Mouse (Mus musculus) midbrain, postnatal 0 days (tissue): ENCODE measurements around the gene Adal. TPM values are rescaled to one million over a fixed set of nuclear protein-coding genes. Genes with fewer than 3 reads are reported as not detected.
A peak's percentile ranks its signal among the peaks of the same experiment; 100 is the strongest.

Experiments used
- ATAC-seq: fragments of 200-750 bp; cut with Nextera tagmentation; 2 replicates; pipeline ENCODE4 v1.8.0; 2017; ENCODE audit warnings: moderate number of reproducible peaks, mild to moderate bottlenecking, moderate TSS enrichment, moderate library complexity; ENCODE audit not compliant: low FRiP score
- DNase-seq: peaks from one replicate; pipeline ENCODE4 v3.0.0-alpha.2; 2015; ENCODE audit warnings: low spot score
- H3K27ac ChIP-seq: fragments of 300-500 bp; sonication (generic); 2 replicates; pipeline ENCODE4 v1.5.1; 2014; ENCODE audit warnings: low read depth, mild to moderate bottlenecking, low read length, mixed read lengths
- H3K27me3 ChIP-seq: fragments of 300-500 bp; sonication (generic); 2 replicates; pipeline ENCODE4 v1.6.1; 2014; ENCODE audit warnings: low read length, control low read depth, mixed read lengths; ENCODE audit not compliant: insufficient read depth
- H3K36me3 ChIP-seq: fragments of 300-500 bp; sonication (generic); 2 replicates; pipeline ENCODE4 v1.6.1; 2014; ENCODE audit warnings: low read length, control low read depth, mixed read lengths; ENCODE audit not compliant: insufficient read depth
- H3K4me1 ChIP-seq: fragments of 300-500 bp; sonication (generic); 2 replicates; pipeline ENCODE4 v1.6.1; 2014; ENCODE audit warnings: mild to moderate bottlenecking, control low read depth, antibody characterized with exemption, low read length, mixed read lengths; ENCODE audit not compliant: insufficient read depth
- H3K4me2 ChIP-seq: fragments of 300-500 bp; sonication (generic); 2 replicates; pipeline ENCODE4 v1.6.1; 2014; ENCODE audit warnings: low read depth, mild to moderate bottlenecking, low read length, mixed read lengths; ENCODE audit not compliant: poor library complexity, severe bottlenecking
- H3K4me3 ChIP-seq: fragments of 300-500 bp; sonication (generic); 2 replicates; pipeline ENCODE4 v1.5.1; 2014; ENCODE audit warnings: low read depth, mild to moderate bottlenecking, low read length, moderate library complexity
- H3K9ac ChIP-seq: fragments of 300-500 bp; sonication (generic); replicated peaks from 2 replicates; pipeline ENCODE4 v1.6.1; 2014; ENCODE audit warnings: mild to moderate bottlenecking, low read length, moderate library complexity, mixed read lengths; ENCODE audit not compliant: poor library complexity, severe bottlenecking
- H3K9me3 ChIP-seq: fragments of 300-500 bp; sonication (generic); 2 replicates; pipeline ENCODE4 v1.6.1; 2016; ENCODE audit warnings: low read length, control low read depth
- CTCF ChIP-seq: IDR thresholded peaks from 2 replicates; pipeline ENCODE4 v1.5.1; 2016; ENCODE audit warnings: antibody characterized with exemption, mild to moderate bottlenecking
- WGBS: fragments of 180-500 bp; shearing (Covaris S2); extraction: QIAGEN DNeasy Blood & Tissue Kit; methylation state at CpG from one replicate; pipeline ENCODE4 v1.1.7; 2014; 5-methylcytosine and 5-hydroxymethylcytosine counted together
- polyA plus RNA-seq: library from polyadenylated mRNA; unstranded; fragments of >200 nt; fragmentation: Nextera tagmentation; extraction: Ambion mirVana; gene quantifications from 2 replicates; pipeline ENCODE4 v1.2.1, GENCODE M21; 2015
- total RNA-seq: library from RNA; depleted of rRNA; stranded (reverse); fragments of >200 nt; gene quantifications from 2 replicates; pipeline ENCODE4 v1.2.3, GENCODE M21; 2014; rRNA removed

Gene Adal
- total and polyA plus RNA-seq, 2 experiments from 2014 or later, result 17.1 to 18.2 TPM

- Histone ChIP-seq H3K4me1 (no peaks in the 10 kb centered on the region), H3K4me2 (no peak overlapping the region), H3K27me3 (no peaks in the 10 kb centered on the region), H3K27ac (no peak overlapping the region), H3K4me3 (no peak overlapping the region), H3K9ac (no peak overlapping the region), H3K36me3 (peaks cover 66% of the 10 kb centered on the region), H3K9me3 (no peaks in the 10 kb centered on the region)
- TF ChIP-seq CTCF, result peak; percentile 47
- DNase-seq, result no peak
- ATAC-seq, result no peak
- WGBS, result 68% methylated on average over 1 of the region's 1 CpGs
Observed at GRCm38 (mm10) chr2:121188530-121188929, 48.3 kb downstream of the Adal start.

GRCm38 (mm10) chr2:121195466-121195865 is 55.2 kb downstream of the Adal start:
- no peak overlapping the region for H3K4me3 ChIP-seq
- no peak overlapping the region for H3K9ac ChIP-seq
- no peak overlapping the region for H3K27ac ChIP-seq
- H3K27me3 ChIP-seq, result no peaks in the 10 kb centered on the region
- H3K4me2 ChIP-seq, result no peak overlapping the region
- H3K9me3 ChIP-seq, result no peaks in the 10 kb centered on the region
- DNase-seq (no peak), ATAC-seq (no peak)
- H3K36me3 ChIP-seq, result peaks cover 83% of the 10 kb centered on the region
- TF ChIP-seq CTCF, result no peak
- WGBS, result 88% methylated on average over 9 of the region's 9 CpGs
- H3K4me1 ChIP-seq, result no peaks in the 10 kb centered on the region

- Histone ChIP-seq H3K27ac (no peak overlapping the region), H3K36me3 (peaks cover 80% of the 10 kb centered on the region), H3K9ac (no peak overlapping the region), H3K9me3 (no peaks in the 10 kb centered on the region), H3K27me3 (no peaks in the 10 kb centered on the region), H3K4me2 (no peak overlapping the region), H3K4me3 (no peak overlapping the region), H3K4me1 (no peaks in the 10 kb centered on the region)
- DNase-seq (no peak), ATAC-seq (no peak)
- WGBS, result 94% methylated on average over 17 of the region's 17 CpGs
- TF ChIP-seq CTCF, result no peak
Observed at GRCm38 (mm10) chr2:121204276-121204675, 64.0 kb downstream of the Adal start.

Other genes starting within 250 kb of the Adal start
- gene Ubr1, start 169.7 kb upstream of the Adal start, total RNA-seq, result 31.0 and 34.0 TPM in 2 replicates
- 24.5 and 28.0 TPM in 2 replicates for gene Ubr1, start 169.7 kb upstream of the Adal start, polyA plus RNA-seq
- 20.9 and 21.5 TPM in 2 replicates for gene Tmem62, start 163.4 kb upstream of the Adal start, total RNA-seq
- 14.3 and 14.5 TPM in 2 replicates for gene Tmem62, start 163.4 kb upstream of the Adal start, polyA plus RNA-seq
- gene Ccndbp1, start 132.0 kb upstream of the Adal start, total RNA-seq, result 51.9 and 65.7 TPM in 2 replicates
- gene Ccndbp1, start 132.0 kb upstream of the Adal start, polyA plus RNA-seq, result 77.8 and 79.7 TPM in 2 replicates
- not detected in 2 replicates for gene Epb42, start 103.4 kb upstream of the Adal start, total RNA-seq
- 0.12 TPM in 1 of 2 replicates, not detected in the other for gene Epb42, start 103.4 kb upstream of the Adal start, polyA plus RNA-seq
- gene Tgm5, start 54.6 kb upstream of the Adal start, total RNA-seq, result 0.14 and 0.44 TPM in 2 replicates
- gene Tgm5, start 54.6 kb upstream of the Adal start, polyA plus RNA-seq, result 0.11 and 0.32 TPM in 2 replicates
- gene Tgm7, start 30.6 kb upstream of the Adal start, total RNA-seq, result not detected in 2 replicates
- not detected in 2 replicates for gene Tgm7, start 30.6 kb upstream of the Adal start, polyA plus RNA-seq
- 10.0 and 11.2 TPM in 2 replicates for gene Lcmt2, start 225 bp downstream of the Adal start, total RNA-seq
- 13.5 and 14.8 TPM in 2 replicates for gene Lcmt2, start 225 bp downstream of the Adal start, polyA plus RNA-seq
- 35.8 and 38.2 TPM in 2 replicates for gene Tubgcp4, start 30.2 kb downstream of the Adal start, total RNA-seq
- gene Tubgcp4, start 30.2 kb downstream of the Adal start, polyA plus RNA-seq, result 21.2 and 23.0 TPM in 2 replicates
- 6.5 and 7.2 TPM in 2 replicates for gene Zscan29, start 30.7 kb downstream of the Adal start, total RNA-seq
- 4.5 and 4.8 TPM in 2 replicates for gene Zscan29, start 30.7 kb downstream of the Adal start, polyA plus RNA-seq
- 262 and 292 TPM in 2 replicates for gene Trp53bp1, start 131.0 kb downstream of the Adal start, total RNA-seq
- gene Trp53bp1, start 131.0 kb downstream of the Adal start, polyA plus RNA-seq, result 90.3 and 93.3 TPM in 2 replicates
- 137 and 154 TPM in 2 replicates for gene Map1a, start 149.2 kb downstream of the Adal start, total RNA-seq
- 48.1 and 49.4 TPM in 2 replicates for gene Map1a, start 149.2 kb downstream of the Adal start, polyA plus RNA-seq
- gene Ppip5k1, start 215.0 kb downstream of the Adal start, total RNA-seq, result 16.9 and 22.1 TPM in 2 replicates
- gene Ppip5k1, start 215.0 kb downstream of the Adal start, polyA plus RNA-seq, result 18.5 and 20.0 TPM in 2 replicates
- gene Ckmt1, start 217.3 kb downstream of the Adal start, total RNA-seq, result 105 and 147 TPM in 2 replicates
- 120 and 144 TPM in 2 replicates for gene Ckmt1, start 217.3 kb downstream of the Adal start, polyA plus RNA-seq
- gene Strc, start 246.7 kb downstream of the Adal start, total RNA-seq, result not detected in 2 replicates
- 0.02 TPM in 1 of 2 replicates, not detected in the other for gene Strc, start 246.7 kb downstream of the Adal start, polyA plus RNA-seq